Mouse (Mus musculus): Measurements from ENCODE around the gene Nol12. TPM values are rescaled to one million over a fixed set of nuclear protein-coding genes. Genes with fewer than 3 reads are reported as not detected.

Gene Nol12
- polyA plus RNA-seq, 1 experiment from 2014 or later = 46.7 TPM

DNA sequence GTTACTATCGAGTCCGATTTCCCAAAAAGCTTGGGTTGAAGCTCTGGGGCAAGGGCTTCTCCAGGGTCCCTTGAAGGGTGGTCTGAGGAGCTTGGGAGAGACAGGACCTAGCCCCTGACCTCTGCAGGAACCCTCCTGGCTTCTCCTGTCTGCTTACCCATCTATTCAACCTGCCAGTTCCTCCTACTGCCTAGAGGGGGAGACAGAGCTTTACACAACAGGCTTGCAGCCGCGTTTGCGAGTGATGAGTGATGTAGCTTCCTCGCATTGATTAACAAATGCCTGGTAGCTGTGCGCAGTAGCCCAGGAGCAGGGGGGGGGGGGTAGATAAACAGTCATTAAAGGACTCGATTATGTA lies 19.1 kb upstream of the Nol12 start:
- H3K27me3 ChIP-seq = no peaks in the 10 kb centered on the region
- TF ChIP-seq CTCF (IDR thresholded peaks at IDR 0.05) = no peak
- ATAC-seq (no peak), DNase-seq (ENCODE audit: low read depth, low spot score) (no peak)
- in situ Hi-C loops (cut with MboI; ENCODE audit: low pct_unique_long_range_greater_than_20kb) = loop anchor here (5.0 kb wide), 1 partner anchor 37 kb away; no protein-coding TSS in a partner anchor
- POLR2A ChIA-PET = interaction anchor here (0.9 to 4.6 kb wide), 6 partner anchors 9 to 31 kb away, joined by 3 to 41 read pairs (median 8); partner anchors contain the start of genes Lgals1, Nol12 and Triobp
- CTCF ChIA-PET = interaction anchor here (1.0 to 5.7 kb wide), 16 partner anchors 9 to 115 kb away, joined by 3 to 136 read pairs (median 5); partner anchors contain the start of genes Lgals1, Nol12 and Triobp

DNA sequence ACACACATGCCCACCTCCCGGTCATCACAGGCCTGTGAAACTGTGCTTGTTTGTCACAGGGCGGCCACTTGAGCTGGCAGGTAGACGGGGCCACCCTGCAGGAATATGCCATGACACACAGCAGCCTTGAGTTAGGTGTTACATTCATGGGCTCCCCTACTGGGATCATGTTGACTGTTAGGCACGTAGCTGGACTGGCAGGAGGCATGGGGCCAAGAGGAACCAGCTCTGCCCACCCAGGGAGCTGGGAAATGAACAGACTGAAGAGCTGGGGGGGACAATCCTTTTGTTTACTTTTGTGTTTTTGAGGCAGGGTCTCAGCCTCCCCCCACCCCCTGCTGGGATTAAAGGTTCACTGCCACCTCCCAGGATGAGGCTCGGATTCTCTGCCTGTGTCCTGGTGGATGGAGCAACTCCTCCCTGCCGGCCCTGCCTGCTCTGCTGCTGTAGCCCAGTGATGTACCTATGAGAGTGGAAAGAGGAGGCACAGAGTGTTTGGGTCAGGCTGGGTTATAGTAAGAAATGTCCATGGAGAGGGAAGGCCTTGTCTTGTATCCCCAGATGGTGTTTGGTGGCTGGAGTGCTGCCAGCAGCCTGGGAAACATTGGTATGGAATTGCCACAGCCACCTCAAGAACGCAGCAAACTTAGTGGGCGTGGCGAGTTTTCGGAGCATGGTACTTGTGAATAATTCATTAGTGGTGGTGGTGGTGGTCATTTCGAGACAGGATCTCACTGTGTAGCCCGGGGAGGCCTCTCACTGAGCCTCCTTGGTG lies 18.5 kb upstream of the Nol12 start:
- TF ChIP-seq CTCF (IDR thresholded peaks at IDR 0.05) = no peak
- no peak for ATAC-seq
- POLR2A ChIA-PET = interaction anchor here (1.1 to 4.6 kb wide), 5 partner anchors 8 to 26 kb away, joined by 3 to 41 read pairs (median 8); partner anchors contain the start of genes Lgals1 and Nol12
- CTCF ChIA-PET = interaction anchor here (0.7 to 5.7 kb wide), 18 partner anchors 9 to 156 kb away, joined by 3 to 136 read pairs (median 4); partner anchors contain the start of genes Lgals1, Nol12 and Triobp
- H3K27me3 ChIP-seq = no peaks in the 10 kb centered on the region
- no peak for DNase-seq (ENCODE audit: low read depth, low spot score)
- in situ Hi-C loops (cut with MboI; ENCODE audit: low pct_unique_long_range_greater_than_20kb) = loop anchor here (5.0 kb wide), 1 partner anchor 36 kb away; no protein-coding TSS in a partner anchor

DNA sequence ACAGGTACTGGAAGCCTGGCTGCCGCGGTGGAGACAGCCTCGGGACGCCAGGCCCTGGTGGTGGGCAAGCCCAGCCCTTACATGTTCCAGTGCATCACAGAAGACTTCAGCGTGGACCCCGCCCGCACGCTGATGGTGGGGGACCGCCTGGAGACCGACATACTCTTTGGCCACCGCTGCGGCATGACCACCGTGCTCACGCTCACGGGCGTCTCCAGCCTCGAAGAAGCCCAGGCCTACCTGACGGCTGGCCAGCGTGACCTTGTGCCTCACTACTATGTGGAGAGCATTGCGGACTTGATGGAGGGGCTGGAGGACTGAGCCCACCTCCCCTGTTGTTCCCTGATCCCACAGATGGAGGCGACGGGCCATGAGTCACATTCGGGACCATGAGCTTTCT lies 16.6 kb upstream of the Nol12 start:
- ChIA-PET CTCF (interaction anchor here (5.0 kb wide), 1 partner anchor 14 kb away, joined by 19 read pairs; no protein-coding TSS in a partner anchor), POLR2A (no interaction called here)
- TF ChIP-seq CTCF (IDR thresholded peaks at IDR 0.05) = no peak
- H3K27me3 ChIP-seq = no peaks in the 10 kb centered on the region
- in situ Hi-C loops (cut with MboI; ENCODE audit: low pct_unique_long_range_greater_than_20kb) = loop anchor here (5.0 kb wide), 1 partner anchor 34 kb away; no protein-coding TSS in a partner anchor
- ATAC-seq (no peak), DNase-seq (ENCODE audit: low read depth, low spot score) (no peak)

DNA sequence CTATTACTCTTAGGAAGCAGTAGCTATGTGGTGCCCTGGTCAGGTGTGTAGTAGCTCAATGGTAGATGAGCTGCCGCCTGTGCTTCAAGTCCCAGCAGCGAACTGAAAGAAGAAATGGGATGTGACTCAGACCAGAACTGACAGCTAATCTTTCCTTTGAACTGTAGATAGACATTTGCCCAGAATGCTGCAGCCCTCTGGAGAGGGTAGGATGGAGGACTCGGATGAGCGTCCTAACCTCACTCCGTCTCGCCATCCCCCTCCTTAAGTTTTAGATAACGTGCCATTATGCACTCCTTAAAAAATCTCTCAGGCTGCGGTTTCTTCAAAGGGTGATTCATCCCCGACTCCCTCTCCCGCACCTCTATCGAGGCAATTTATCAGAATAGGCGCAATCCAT lies 14.8 kb upstream of the Nol12 start:
- CTCF ChIA-PET = interaction anchor here (1.0 to 5.0 kb wide), 4 partner anchors 12 to 152 kb away, joined by 3 to 19 read pairs (median 4); no protein-coding TSS in a partner anchor
- POLR2A ChIA-PET = no interaction called here
- H3K27me3 ChIP-seq = no peaks in the 10 kb centered on the region
- no peak for ATAC-seq
- in situ Hi-C loops (cut with MboI; ENCODE audit: low pct_unique_long_range_greater_than_20kb) = loop anchor here (5.0 kb wide), 1 partner anchor 32 kb away; no protein-coding TSS in a partner anchor
- TF ChIP-seq CTCF (IDR thresholded peaks at IDR 0.05) = no peak
- DNase-seq (ENCODE audit: low read depth, low spot score) = no peak

DNA sequence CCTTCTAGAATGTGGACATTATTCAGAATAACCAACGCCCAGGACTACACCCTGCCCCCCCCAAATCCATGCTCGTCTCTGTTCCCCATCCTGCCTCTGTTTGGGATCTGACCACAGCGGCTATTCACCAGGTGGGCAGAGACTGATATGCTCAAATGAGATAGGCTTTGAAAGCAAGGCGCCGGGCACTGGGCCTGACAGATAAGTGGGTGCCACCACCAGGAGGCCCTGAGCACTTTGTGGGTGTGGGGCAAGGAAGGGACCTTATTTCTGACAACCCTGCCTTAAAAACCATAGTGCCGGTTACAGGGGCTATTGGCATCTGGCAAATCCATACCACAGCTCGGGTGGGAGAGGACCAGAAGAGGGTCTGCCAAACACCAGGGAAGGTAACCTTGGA lies 12.0 kb upstream of the Nol12 start:
- DNase-seq (ENCODE audit: low read depth, low spot score) = no peak
- no peak for TF ChIP-seq CTCF (IDR thresholded peaks at IDR 0.05)
- H3K27me3 ChIP-seq = no peaks in the 10 kb centered on the region
- POLR2A ChIA-PET = interaction anchor here (1.3 kb wide), 1 partner anchor 12 kb away, joined by 3 read pairs; the partner anchor contains the start of gene Nol12
- ATAC-seq = no peak
- CTCF ChIA-PET = interaction anchor here (3.9 to 5.0 kb wide), 2 partner anchors 7 to 9 kb away, joined by 19 to 36 read pairs; no protein-coding TSS in a partner anchor
- in situ Hi-C loops (cut with MboI; ENCODE audit: low pct_unique_long_range_greater_than_20kb) = no loop called here

DNA sequence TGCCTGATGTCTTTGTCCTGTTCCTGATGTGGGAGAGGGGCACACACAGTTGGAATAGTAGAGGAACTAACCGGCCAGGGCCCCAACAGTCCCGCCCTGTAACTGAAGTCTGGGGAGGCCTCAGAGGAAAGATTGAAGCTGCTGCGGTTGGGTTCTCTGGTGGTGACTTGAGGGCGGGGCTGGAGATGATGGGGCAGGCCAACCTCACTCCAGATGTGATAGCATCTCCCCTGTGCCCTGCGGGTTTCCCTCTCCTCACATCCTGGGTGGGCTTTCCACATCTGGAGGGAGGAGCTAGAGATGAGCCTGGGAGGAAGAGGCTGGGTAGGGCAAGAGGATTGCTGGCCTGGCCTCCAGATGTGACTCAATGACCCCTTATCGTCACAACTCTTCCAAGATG lies 11.1 kb upstream of the Nol12 start:
- CTCF ChIA-PET = interaction anchor here (1.9 to 3.9 kb wide), 2 partner anchors 8 to 19 kb away, joined by 5 to 36 read pairs; no protein-coding TSS in a partner anchor
- TF ChIP-seq CTCF (IDR thresholded peaks at IDR 0.05) = no peak

DNA sequence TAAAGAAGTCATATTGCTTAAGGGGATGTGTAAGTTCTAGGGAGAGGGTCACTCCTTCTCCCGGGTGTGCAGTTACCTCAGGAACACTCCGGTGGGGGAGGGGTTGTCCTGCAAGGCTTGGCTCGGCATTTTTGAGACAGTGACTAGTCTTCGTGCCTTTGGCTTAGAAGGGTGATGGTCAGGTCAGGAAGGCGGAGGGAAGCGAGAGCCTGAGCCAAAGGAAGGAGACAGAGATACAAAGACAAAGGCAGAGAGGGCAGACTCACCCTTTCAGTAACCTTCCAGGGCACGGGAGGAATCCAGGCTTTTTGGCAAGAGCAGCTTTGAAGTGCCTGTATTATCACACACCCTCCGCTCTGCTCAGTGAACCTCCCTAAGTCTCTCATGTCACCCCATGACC lies 9.6 kb upstream of the Nol12 start:
- no peaks in the 10 kb centered on the region for H3K27me3 ChIP-seq
- no peak for DNase-seq (ENCODE audit: low read depth, low spot score)
- ChIA-PET CTCF (interaction anchor here (1.1 to 3.9 kb wide), 4 partner anchors 8 to 18 kb away, joined by 3 to 36 read pairs (median 4); partner anchors contain the start of gene Pdxp), POLR2A (no interaction called here)
- no peak for TF ChIP-seq CTCF (IDR thresholded peaks at IDR 0.05)
- in situ Hi-C loops (cut with MboI; ENCODE audit: low pct_unique_long_range_greater_than_20kb) = no loop called here
- no peak for ATAC-seq

More for the DNA sequence above, 11.1 kb upstream of the Nol12 start:
- POLR2A ChIA-PET = no interaction called here
- ATAC-seq (no peak), DNase-seq (ENCODE audit: low read depth, low spot score) (no peak)
- no peaks in the 10 kb centered on the region for H3K27me3 ChIP-seq
- in situ Hi-C loops (cut with MboI; ENCODE audit: low pct_unique_long_range_greater_than_20kb) = no loop called here

DNA sequence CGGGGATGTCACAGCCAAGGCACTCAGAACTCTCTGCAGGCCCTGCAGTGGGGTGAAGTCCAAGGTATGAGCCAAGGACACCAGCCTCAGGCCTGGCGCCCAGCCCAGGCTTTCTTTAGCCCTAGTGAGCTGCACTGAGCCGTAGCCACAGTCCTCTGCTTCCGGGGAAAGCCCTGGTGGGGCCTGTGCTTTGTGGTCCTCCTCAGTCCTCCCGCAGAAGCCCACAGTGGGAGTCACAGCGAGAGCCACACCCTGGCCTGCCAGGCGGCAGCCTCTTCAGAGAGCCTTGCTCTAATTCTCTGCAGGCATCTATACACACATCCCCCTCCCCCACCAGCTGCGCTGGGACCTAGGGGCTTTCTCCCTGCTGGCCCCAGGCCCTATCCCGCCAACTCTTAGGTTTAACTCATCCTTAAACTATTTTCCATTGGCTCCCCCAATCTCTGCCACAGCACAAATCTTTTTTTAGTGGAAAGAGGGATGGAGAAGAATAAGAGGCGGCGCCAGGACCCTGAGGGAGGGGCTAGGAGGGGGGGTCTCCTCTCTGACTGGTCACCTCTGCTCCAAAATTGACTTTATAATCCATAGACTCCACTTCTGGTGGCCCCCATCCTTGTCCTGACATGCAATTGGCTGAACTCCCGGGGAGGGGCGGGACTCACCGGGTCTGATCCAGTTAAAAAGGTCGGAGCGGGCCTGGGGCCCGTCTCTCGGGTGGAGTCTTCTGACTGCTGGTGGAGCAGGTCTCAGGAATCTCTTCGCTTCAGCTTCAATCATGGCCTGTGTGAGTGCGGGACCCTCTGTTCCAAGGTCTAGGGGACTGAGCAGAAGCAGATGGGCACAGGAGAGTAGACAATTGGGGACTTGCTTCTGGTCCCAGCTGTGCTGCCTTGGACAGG lies 8.5 kb upstream of the Nol12 start, which contains the start of gene Lgals1:
Lgals1 (plus strand) TSS at position 705 of the 899 bp plus-strand sequence.
- in situ Hi-C loops (cut with MboI; ENCODE audit: low pct_unique_long_range_greater_than_20kb) = no loop called here
- DNase-seq (ENCODE audit: low read depth, low spot score) = peak; percentile 94
- H3K27me3 ChIP-seq = no peaks in the 10 kb centered on the region
- CTCF ChIA-PET = interaction anchor here (1.1 to 3.9 kb wide), 3 partner anchors 9 to 13 kb away, joined by 3 to 36 read pairs (median 3); partner anchors contain the start of gene Pdxp
- POLR2A ChIA-PET = interaction anchor here (1.0 to 2.8 kb wide), 2 partner anchors 11 to 14 kb away, joined by 3 to 25 read pairs; partner anchors contain the start of gene Pdxp
- no peak for TF ChIP-seq CTCF (IDR thresholded peaks at IDR 0.05)
- peak; percentile 75 for ATAC-seq

DNA sequence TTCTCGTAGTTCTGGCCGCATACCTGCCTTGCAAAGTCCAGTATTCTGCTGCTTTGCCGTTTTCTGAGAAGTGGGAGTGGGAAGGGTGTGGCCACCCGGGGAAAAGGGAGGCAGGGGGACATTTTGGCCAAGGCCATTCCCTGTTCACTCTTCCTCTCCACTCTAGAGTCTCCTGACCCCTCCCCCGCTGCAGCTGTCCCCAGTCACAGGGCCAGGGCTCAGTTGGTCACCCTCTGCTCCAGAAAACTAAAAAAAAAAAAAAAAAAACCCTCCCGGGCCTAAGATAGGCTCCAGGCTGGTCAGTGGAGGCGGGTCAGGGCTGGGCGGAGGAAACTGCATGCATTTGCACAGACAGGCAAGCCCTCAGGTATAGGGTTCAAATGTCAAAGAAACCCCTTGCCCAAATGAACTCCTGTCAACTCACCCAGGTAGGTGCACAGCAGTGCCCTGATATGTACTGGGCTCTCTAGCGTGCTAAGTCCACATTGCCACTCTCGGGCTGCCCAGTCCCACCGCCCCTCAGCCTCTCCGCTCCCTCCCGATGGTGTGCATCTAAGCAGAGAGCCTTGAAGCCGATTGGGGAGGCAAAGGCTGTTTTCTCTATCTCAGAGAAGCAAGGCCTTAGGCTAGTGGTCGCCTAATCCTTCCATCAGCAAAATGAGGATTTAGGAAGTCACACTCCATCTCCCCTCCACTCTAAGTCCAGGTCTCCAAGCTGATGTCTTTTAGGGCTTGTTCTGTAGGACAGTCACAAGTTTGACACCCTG lies 7.5 kb upstream of the Nol12 start:
- no peaks in the 10 kb centered on the region for H3K27me3 ChIP-seq
- ChIA-PET CTCF (interaction anchor here (12.4 kb wide), 1 partner anchor 12 kb away, joined by 136 read pairs; the partner anchor contains the start of gene Pdxp), POLR2A (interaction anchor here (1.0 to 2.8 kb wide), 2 partner anchors 12 to 15 kb away, joined by 3 to 25 read pairs; partner anchors contain the start of gene Pdxp)
- DNase-seq (ENCODE audit: low read depth, low spot score) (no peak), ATAC-seq (no peak)
- in situ Hi-C loops (cut with MboI; ENCODE audit: low pct_unique_long_range_greater_than_20kb) = no loop called here
- TF ChIP-seq CTCF (IDR thresholded peaks at IDR 0.05) = no peak
